Mouse (Mus musculus) lung, postnatal 0 days (tissue): ENCODE measurements around the gene Xrcc2.

ENCODE experiments used
- CTCF ChIP-seq: IDR thresholded peaks from 2 replicates; pipeline ENCODE4 v1.5.1; 2016; ENCODE audit warnings: antibody characterized with exemption, mild to moderate bottlenecking
- EP300 ChIP-seq: IDR thresholded peaks from 2 replicates; pipeline ENCODE4 v1.6.1; 2016; ENCODE audit warnings: antibody characterized with exemption, mild to moderate bottlenecking, control low read depth

DNA sequence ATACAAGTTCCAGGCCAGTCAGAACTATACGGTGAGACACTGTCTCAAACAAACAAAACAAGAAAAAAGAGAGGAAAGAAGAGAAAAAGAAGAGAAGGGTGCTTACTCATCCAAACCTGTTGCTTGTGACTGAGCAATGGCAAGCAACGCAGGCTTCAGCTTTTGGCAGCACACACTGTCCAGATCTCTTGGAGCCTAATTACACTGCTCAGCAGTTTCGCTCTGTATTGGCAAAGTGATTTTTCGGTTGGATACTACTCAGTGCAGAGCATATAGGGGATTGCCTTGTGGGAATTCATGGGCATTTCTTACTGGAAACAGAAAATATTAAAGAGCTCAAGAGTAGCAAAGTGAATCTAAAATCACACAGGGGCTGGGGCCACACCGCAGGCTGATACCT lies 47.2 kb upstream of the Xrcc2 start:
- no peak for TF ChIP-seq CTCF
- no peak for TF ChIP-seq EP300
